Mouse (Mus musculus) heart, postnatal 14 days (tissue): Measurements from ENCODE around the gene Sesn1. TPM values are rescaled to one million over a fixed set of nuclear protein-coding genes. Genes with fewer than 3 reads are reported as not detected.
"Not testable (repeated sequence)": the region's sequence is repeated elsewhere in the genome, so short reads cannot be mapped to it uniquely, and the experiment has no call there.

ENCODE experiments used
- DNase-seq, 2 experiments: peaks; one replicate each; pipeline ENCODE4 v3.0.0; 2021 to 2022
- intact Hi-C: fragments of 180-260 bp; cut with DNase I; formaldehyde crosslinking; loops from one replicate; pipeline ENCODE4 v1.15.1; 2025
- total RNA-seq, 2 experiments: library from RNA; stranded (reverse); gene quantifications; 2 replicates each; pipeline ENCODE4 v1.2.3; 2021

The Sesn1 gene
- total RNA-seq, 2 experiments from 2014 or later: 109 to 113 TPM

GRCm38 (mm10) chr10:41893433-41894411 lies 84.0 kb downstream of the Sesn1 start:
- DNase-seq: peak; percentile 55 to 65
- intact Hi-C loops: loop anchor here (5.0 kb wide), 1 partner anchor 39 kb away; no protein-coding TSS in a partner anchor

GRCm38 (mm10) chr10:41896425-41896824 lies 86.7 kb downstream of the Sesn1 start:
- no peak for DNase-seq
- intact Hi-C loops: no loop called here

GRCm38 (mm10) chr10:41896865-41897264 lies 87.1 kb downstream of the Sesn1 start:
- intact Hi-C loops: no loop called here
- DNase-seq: no peak

GRCm38 (mm10) chr10:41901456-41901855 lies 91.7 kb downstream of the Sesn1 start:
- intact Hi-C loops: no loop called here
- DNase-seq: no peak

- intact Hi-C loops: no loop called here
- peak in 1 of 2 experiments; percentile 57 for DNase-seq
These were observed 92.1 kb downstream of the Sesn1 start for GRCm38 (mm10) chr10:41901864-41902263.

GRCm38 (mm10) chr10:41907473-41907872 lies 97.7 kb downstream of the Sesn1 start:
- intact Hi-C loops: no loop called here

GRCm38 (mm10) chr10:41907950-41908349 lies 98.2 kb downstream of the Sesn1 start:
- no peak for DNase-seq
- intact Hi-C loops: loop anchor here (2.0 kb wide), 1 partner anchor 25 kb away; no protein-coding TSS in a partner anchor

More at GRCm38 (mm10) chr10:41907473-41907872, 97.7 kb downstream of the Sesn1 start:
- no peak for DNase-seq

GRCm38 (mm10) chr10:41908899-41909298 lies 99.2 kb downstream of the Sesn1 start:
- intact Hi-C loops: loop anchor here (2.0 kb wide), 1 partner anchor 24 kb away; no protein-coding TSS in a partner anchor
- DNase-seq: no peak

GRCm38 (mm10) chr10:41912290-41912994 lies 102.7 kb downstream of the Sesn1 start:
- intact Hi-C loops: no loop called here
- DNase-seq: no peak

GRCm38 (mm10) chr10:41926726-41927125 lies 117.0 kb downstream of the Sesn1 start:
- intact Hi-C loops: no loop called here

GRCm38 (mm10) chr10:41930966-41931365 lies 121.2 kb downstream of the Sesn1 start:
- no peak for DNase-seq
- intact Hi-C loops: loop anchor here (5.0 kb wide), 1 partner anchor 39 kb away; no protein-coding TSS in a partner anchor

More at GRCm38 (mm10) chr10:41926726-41927125, 117.0 kb downstream of the Sesn1 start:
- no peak for DNase-seq

GRCm38 (mm10) chr10:41931962-41932361 lies 122.2 kb downstream of the Sesn1 start:
- DNase-seq: no peak
- intact Hi-C loops: loop anchor here (2.0 to 5.0 kb wide), 2 partner anchors 23 to 40 kb away; no protein-coding TSS in a partner anchor

- intact Hi-C loops: loop anchor here (2.0 to 5.0 kb wide), 2 partner anchors 24 to 41 kb away; no protein-coding TSS in a partner anchor
- DNase-seq: no peak
These were observed 123.2 kb downstream of the Sesn1 start for GRCm38 (mm10) chr10:41932943-41933342.

GRCm38 (mm10) chr10:41933536-41933935 lies 123.8 kb downstream of the Sesn1 start:
- peak; percentile 72 to 77 for DNase-seq
- intact Hi-C loops: loop anchor here (2.0 to 5.0 kb wide), 2 partner anchors 25 to 41 kb away; no protein-coding TSS in a partner anchor

- intact Hi-C loops: loop anchor here (5.0 kb wide), 1 partner anchor 43 kb away; no protein-coding TSS in a partner anchor
- peak; percentile 86 to 94 for DNase-seq
These were observed 125.1 kb downstream of the Sesn1 start for GRCm38 (mm10) chr10:41934633-41935475.

GRCm38 (mm10) chr10:41935476-41935829 lies 125.7 kb downstream of the Sesn1 start:
- DNase-seq: no peak
- intact Hi-C loops: no loop called here

- intact Hi-C loops: no loop called here
- DNase-seq: peak; percentile 59 to 60
These were observed 126.4 kb downstream of the Sesn1 start for GRCm38 (mm10) chr10:41936100-41936499.

- DNase-seq: no peak
- intact Hi-C loops: no loop called here
These were observed 127.4 kb downstream of the Sesn1 start for GRCm38 (mm10) chr10:41937176-41937575.

GRCm38 (mm10) chr10:41939090-41939489 lies 129.4 kb downstream of the Sesn1 start:
- DNase-seq: no peak
- intact Hi-C loops: no loop called here

GRCm38 (mm10) chr10:41952354-41952753 lies 142.6 kb downstream of the Sesn1 start:
- intact Hi-C loops, DNase-seq: not testable (repeated sequence)
